Mouse (Mus musculus) liver, adult 2 months (tissue): ENCODE results near the gene Snx14.

Source experiments
- CTCF ChIP-seq: fragments of 200-500 bp; IDR thresholded peaks from 2 replicates; pipeline ENCODE4 v1.5.1; 2011; ENCODE audit warnings: low read depth, low read length, control low read depth
- POLR2A ChIP-seq: fragments of 200-500 bp; IDR thresholded peaks from 2 replicates; pipeline ENCODE4 v1.6.1; 2011; ENCODE audit warnings: low read length, control low read depth; ENCODE audit not compliant: insufficient read depth; ENCODE audit errors: extremely low read depth

GRCm38 (mm10) chr9:88363102-88363501, 75.7 kb downstream of the Snx14 start:
- no peak for TF ChIP-seq CTCF
- no peak for TF ChIP-seq POLR2A
